Mouse (Mus musculus) hindbrain, embryonic 11.5 days (tissue): ENCODE measurements around the gene Wdr90. TPM values are rescaled to one million over a fixed set of nuclear protein-coding genes. Genes with fewer than 3 reads are reported as not detected.
"Not testable (repeated sequence)": the region's sequence is repeated elsewhere in the genome, so short reads cannot be mapped to it uniquely, and the experiment has no call there.

ENCODE experiments used
- ATAC-seq: fragments of 200-750 bp; cut with Nextera tagmentation; 2 replicates; pipeline ENCODE4 v1.8.0; 2017; ENCODE audit warnings: mild to moderate bottlenecking, moderate TSS enrichment, moderate library complexity; ENCODE audit not compliant: low FRiP score
- DNase-seq: peaks from one replicate; pipeline ENCODE4 v3.0.0-alpha.2; 2015; ENCODE audit warnings: low spot score
- H3K27ac ChIP-seq: fragments of 300-500 bp; sonication (generic); 2 replicates; pipeline ENCODE4 v1.5.1; 2014; ENCODE audit warnings: mild to moderate bottlenecking, low read depth, low read length
- H3K27me3 ChIP-seq: fragments of 300-500 bp; sonication (generic); 2 replicates; pipeline ENCODE4 v1.6.1; 2014; ENCODE audit warnings: mild to moderate bottlenecking, low read length, moderate library complexity, mixed read lengths; ENCODE audit not compliant: control insufficient read depth, insufficient read depth
- H3K36me3 ChIP-seq: fragments of 300-500 bp; sonication (generic); 2 replicates; pipeline ENCODE4 v1.6.1; 2014; ENCODE audit warnings: mild to moderate bottlenecking, low read length, moderate library complexity, mixed read lengths; ENCODE audit not compliant: control insufficient read depth, insufficient read depth
- H3K4me1 ChIP-seq: fragments of 300-500 bp; sonication (generic); replicated peaks from 2 replicates; pipeline ENCODE4 v1.6.1; 2014; ENCODE audit warnings: low read length, mixed read lengths; ENCODE audit not compliant: control insufficient read depth, insufficient read depth
- H3K4me2 ChIP-seq: fragments of 300-500 bp; sonication (generic); replicated peaks from 2 replicates; pipeline ENCODE4 v1.6.1; 2014; ENCODE audit warnings: mild to moderate bottlenecking, low read depth, low read length
- H3K4me3 ChIP-seq: fragments of 300-500 bp; sonication (generic); 2 replicates; pipeline ENCODE4 v1.5.1; 2014; ENCODE audit warnings: low read depth, low read length
- H3K9ac ChIP-seq: fragments of 300-500 bp; sonication (generic); 2 replicates; pipeline ENCODE4 v1.6.1; 2014; ENCODE audit warnings: low read depth, low read length
- H3K9me3 ChIP-seq: fragments of 300-500 bp; sonication (generic); 2 replicates; pipeline ENCODE4 v1.6.1; 2016; ENCODE audit warnings: low read length; ENCODE audit not compliant: control insufficient read depth
- WGBS: fragments of 180-500 bp; shearing (Covaris S2); extraction: QIAGEN DNeasy Blood & Tissue Kit; methylation state at CpG from one replicate; pipeline ENCODE4 v1.1.7; 2014; 5-methylcytosine and 5-hydroxymethylcytosine counted together
- polyA plus RNA-seq: library from polyadenylated mRNA; unstranded; fragments of >200 nt; fragmentation: Nextera tagmentation; extraction: Ambion mirVana; gene quantifications from 2 replicates; pipeline ENCODE4 v1.2.1, GENCODE M21; 2014

Gene Wdr90
- polyA plus RNA-seq, 1 experiment from 2014 or later: 13.4 TPM

GRCm38 (mm10) chr17:25874148-25874720 is 12.9 kb upstream of the Wdr90 start:
- Histone ChIP-seq H3K4me3 (peak overlapping the region; percentile 79), H3K36me3 (no peaks in the 10 kb centered on the region), H3K9me3 (no peaks in the 10 kb centered on the region), H3K4me1 (peaks cover 4% of the 10 kb centered on the region; the same call in 1 of the 2 replicates), H3K9ac (peak overlapping the region; percentile 62), H3K4me2 (peak overlapping the region; percentile 71), H3K27ac (peak overlapping the region; percentile 91), H3K27me3 (no peaks in the 10 kb centered on the region)
- 5% methylated on average over 14 of the region's 14 CpGs for WGBS
- DNase-seq (no peak), ATAC-seq (peak; percentile 15; the same call in 1 of the 2 replicates)

DNA sequence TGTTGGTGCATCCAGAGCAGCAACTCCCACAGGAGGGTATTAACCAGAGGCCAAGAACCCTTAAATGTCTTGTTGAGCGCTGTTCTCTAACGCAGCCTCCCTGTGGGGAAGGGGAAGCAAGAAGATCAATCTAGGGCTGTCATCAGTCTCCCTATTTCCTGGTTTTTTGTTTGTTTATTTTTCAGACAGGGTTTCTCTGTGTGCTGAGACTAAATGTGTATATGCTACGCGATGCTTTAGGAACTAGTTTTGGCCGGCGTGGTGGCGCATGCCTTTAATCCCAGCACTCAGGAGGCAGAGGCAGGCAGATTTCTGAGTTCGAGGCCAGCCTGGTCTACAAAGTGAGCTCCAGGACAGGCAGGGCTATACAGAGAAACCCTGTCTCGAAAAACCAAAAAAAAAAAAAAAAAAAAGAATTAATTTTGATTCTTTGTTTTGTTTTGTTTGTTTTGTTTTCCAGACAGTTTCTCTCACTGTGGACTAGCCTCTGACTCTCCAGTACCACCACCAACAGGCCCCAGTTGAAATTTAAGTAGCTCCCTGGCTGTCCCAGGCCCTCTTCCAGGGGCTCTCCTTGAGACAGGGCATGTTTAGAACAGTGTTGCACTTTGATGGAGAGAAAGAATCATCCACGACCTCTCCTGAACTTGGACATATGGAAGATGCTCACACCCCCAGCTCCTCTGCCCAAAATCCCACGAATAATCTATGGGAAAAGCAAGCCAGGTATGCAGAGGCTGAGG is 12.3 kb upstream of the Wdr90 start:
- Histone ChIP-seq H3K36me3 (no peaks in the 10 kb centered on the region), H3K9me3 (no peaks in the 10 kb centered on the region), H3K4me3 (no peak overlapping the region), H3K9ac (peak overlapping the region; percentile 62; the same call in 1 of the 2 replicates), H3K4me1 (peaks cover 4% of the 10 kb centered on the region), H3K27ac (no peak overlapping the region), H3K27me3 (no peaks in the 10 kb centered on the region), H3K4me2 (peak overlapping the region; percentile 71)
- no peak for ATAC-seq
- 73% methylated on average over 11 of the region's 11 CpGs for WGBS
- DNase-seq: no peak

GRCm38 (mm10) chr17:25872676-25873075 is 11.4 kb upstream of the Wdr90 start:
- WGBS: 77% methylated on average over 3 of the region's 3 CpGs
- Histone ChIP-seq H3K27ac (no peak overlapping the region), H3K9me3 (no peaks in the 10 kb centered on the region), H3K4me3 (no peak overlapping the region), H3K36me3 (no peaks in the 10 kb centered on the region), H3K9ac (no peak overlapping the region), H3K4me1 (peaks cover 10% of the 10 kb centered on the region), H3K27me3 (0 out of 2 replicates have a peak, but pooled peaks cover 2% of the 10 kb centered on the region), H3K4me2 (no peak overlapping the region)
- ATAC-seq (no peak), DNase-seq (no peak)

GRCm38 (mm10) chr17:25871566-25871965 is 10.3 kb upstream of the Wdr90 start:
- not testable (repeated sequence) for H3K9ac ChIP-seq, H3K36me3 ChIP-seq, H3K4me3 ChIP-seq, H3K4me2 ChIP-seq, H3K27ac ChIP-seq, H3K27me3 ChIP-seq, DNase-seq, ATAC-seq, H3K9me3 ChIP-seq
- peaks cover 12% of the 10 kb centered on the region for H3K4me1 ChIP-seq

- Histone ChIP-seq H3K4me1 (peaks cover 8% of the 10 kb centered on the region), H3K27me3 (0 out of 2 replicates have a peak, but pooled peaks cover 2% of the 10 kb centered on the region), H3K36me3 (no peaks in the 10 kb centered on the region), H3K9ac (no peak overlapping the region), H3K4me2 (no peak overlapping the region), H3K4me3 (no peak overlapping the region), H3K27ac (no peak overlapping the region), H3K9me3 (no peaks in the 10 kb centered on the region)
- no peak for ATAC-seq
- WGBS: 76% methylated on average over 2 of the region's 2 CpGs
- DNase-seq: no peak
Observed at GRCm38 (mm10) chr17:25869954-25870353, 8.7 kb upstream of the Wdr90 start.

DNA sequence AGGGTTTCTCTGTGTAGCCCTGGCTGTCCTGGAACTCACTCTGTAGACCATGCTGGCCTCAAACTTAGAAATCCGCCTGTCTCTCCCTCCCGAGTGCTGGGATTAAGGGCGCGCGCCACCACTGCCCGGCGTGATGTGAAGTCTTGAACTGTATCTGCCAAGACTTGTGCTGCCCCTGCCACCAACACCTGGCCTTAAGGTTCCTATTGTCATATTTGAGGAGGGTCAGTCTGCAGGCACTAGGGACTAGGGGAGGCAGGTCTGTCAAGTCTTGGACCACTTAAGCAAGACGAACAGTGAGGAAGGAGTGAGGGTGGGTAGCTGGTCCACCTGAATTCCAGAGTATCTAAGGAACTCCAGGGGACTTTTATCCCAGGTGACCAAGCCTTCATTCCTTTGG is 8.2 kb upstream of the Wdr90 start:
- Histone ChIP-seq H3K4me3 (no peak overlapping the region), H3K36me3 (no peaks in the 10 kb centered on the region), H3K27me3 (0 out of 2 replicates have a peak, but pooled peaks cover 2% of the 10 kb centered on the region), H3K9me3 (no peaks in the 10 kb centered on the region), H3K4me2 (no peak overlapping the region), H3K9ac (no peak overlapping the region), H3K4me1 (peaks cover 8% of the 10 kb centered on the region), H3K27ac (no peak overlapping the region)
- no peak for DNase-seq
- no peak for ATAC-seq
- WGBS: 87% methylated on average over 8 of the region's 8 CpGs

GRCm38 (mm10) chr17:25868601-25869191 is 7.4 kb upstream of the Wdr90 start, which contains the start of gene Mcrip2:
Mcrip2 (minus strand) TSS chr17:25868764.
- ATAC-seq: peak; percentile 82

GRCm38 (mm10) chr17:25867836-25868600 is 6.7 kb upstream of the Wdr90 start:
- Histone ChIP-seq H3K4me2 (peak overlapping the region; percentile 99), H3K4me3 (peak overlapping the region; percentile 82), H3K27ac (no peak overlapping the region), H3K4me1 (peaks cover 8% of the 10 kb centered on the region), H3K36me3 (no peaks in the 10 kb centered on the region), H3K27me3 (0 out of 2 replicates have a peak, but pooled peaks cover 2% of the 10 kb centered on the region), H3K9me3 (no peaks in the 10 kb centered on the region), H3K9ac (peak overlapping the region; percentile 70)
- WGBS: 1% methylated on average over 38 of the region's 42 CpGs
- DNase-seq: no peak
- ATAC-seq: peak; percentile 52

More at GRCm38 (mm10) chr17:25868601-25869191, 7.4 kb upstream of the Wdr90 start, which contains the start of gene Mcrip2:
- H3K27ac ChIP-seq: peak within 1 kb of the TSS; percentile 25; the same call in 1 of the 2 replicates
- H3K9me3 ChIP-seq: no peaks in the 10 kb centered on the region
- peak; percentile 85 for DNase-seq
- 0 out of 2 replicates have a peak, but pooled peaks cover 2% of the 10 kb centered on the region for H3K27me3 ChIP-seq
- H3K9ac ChIP-seq: peak within 1 kb of the TSS; percentile 70
- WGBS: 0% methylated on average over 22 of the region's 24 CpGs
- H3K4me3 ChIP-seq: peak within 1 kb of the TSS; percentile 82
- no peaks in the 10 kb centered on the region for H3K36me3 ChIP-seq
- H3K4me1 ChIP-seq: peaks cover 8% of the 10 kb centered on the region
- peak within 1 kb of the TSS; percentile 99 for H3K4me2 ChIP-seq
